Mouse (Mus musculus): ENCODE results near the gene Pih1d1.
A peak's percentile ranks its signal among the peaks of the same experiment; 100 is the strongest.

The Pih1d1 gene

DNA sequence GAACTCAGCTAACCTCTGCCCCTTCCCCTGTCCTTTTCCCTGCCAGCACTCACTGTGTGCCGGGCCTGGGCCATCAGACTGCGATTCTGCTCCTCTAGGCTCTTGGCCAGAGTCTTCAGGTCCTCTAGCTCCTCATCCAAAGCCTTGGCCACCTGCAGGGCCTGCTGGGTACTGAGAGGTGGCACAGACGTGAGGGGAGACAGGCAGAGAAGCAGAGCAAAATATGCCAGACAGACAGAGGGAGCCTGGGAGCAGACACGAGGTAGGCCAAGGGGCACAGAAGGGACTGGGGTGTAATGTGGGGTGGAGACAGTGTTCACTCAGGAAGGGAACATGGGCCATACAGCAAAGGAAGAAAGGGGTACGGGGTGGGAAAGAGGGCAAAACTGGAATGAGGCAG, 39.3 kb downstream of the Pih1d1 start:
- no peak for DNase-seq (ENCODE audit: low read depth, low spot score)

DNA sequence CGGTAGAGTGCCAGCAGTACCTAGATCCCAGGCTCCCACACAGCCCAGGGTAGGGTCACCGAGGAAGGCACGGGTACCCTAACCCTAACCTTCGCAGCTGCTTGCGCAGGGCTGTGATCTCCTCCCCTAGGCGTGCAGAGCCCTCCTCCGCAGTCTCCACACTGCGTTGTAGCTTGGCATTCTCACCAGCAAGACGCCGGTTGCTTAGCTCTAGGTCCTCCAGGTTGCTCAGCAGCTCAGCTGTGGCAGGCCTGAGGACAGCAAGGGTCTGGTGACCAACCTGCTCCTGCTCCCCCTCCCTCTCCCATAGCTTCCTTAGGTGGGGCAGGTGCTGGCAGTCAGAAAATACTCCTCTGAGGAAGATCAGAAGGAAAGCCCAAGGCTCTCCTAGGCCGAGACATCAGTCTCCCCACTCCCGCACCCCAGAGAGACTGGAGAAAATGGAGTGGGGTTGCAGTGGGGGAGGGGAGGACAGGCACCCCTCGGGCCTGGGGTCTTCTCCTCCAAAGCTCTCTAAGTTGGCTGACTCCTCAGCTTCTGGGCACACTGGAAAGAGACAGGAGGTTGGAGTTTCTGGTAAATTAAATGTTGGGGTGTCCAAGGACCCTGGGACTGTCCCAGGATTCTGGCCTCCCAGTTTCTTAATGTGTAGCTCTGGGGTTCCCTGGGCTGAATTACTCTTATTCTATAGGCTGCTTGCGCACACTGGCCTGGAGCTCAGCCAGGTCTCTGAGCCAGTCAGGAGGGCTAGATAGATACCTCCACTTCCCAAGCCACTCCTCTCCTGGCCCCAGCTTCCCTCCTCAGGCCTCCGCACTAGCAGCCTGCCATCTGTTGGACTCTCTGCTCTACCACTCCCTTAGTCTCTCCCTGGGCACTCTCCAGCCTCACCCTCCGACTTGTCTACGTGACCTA, 40.0 kb downstream of the Pih1d1 start:
- DNase-seq (ENCODE audit: low read depth, low spot score), result no peak

DNA sequence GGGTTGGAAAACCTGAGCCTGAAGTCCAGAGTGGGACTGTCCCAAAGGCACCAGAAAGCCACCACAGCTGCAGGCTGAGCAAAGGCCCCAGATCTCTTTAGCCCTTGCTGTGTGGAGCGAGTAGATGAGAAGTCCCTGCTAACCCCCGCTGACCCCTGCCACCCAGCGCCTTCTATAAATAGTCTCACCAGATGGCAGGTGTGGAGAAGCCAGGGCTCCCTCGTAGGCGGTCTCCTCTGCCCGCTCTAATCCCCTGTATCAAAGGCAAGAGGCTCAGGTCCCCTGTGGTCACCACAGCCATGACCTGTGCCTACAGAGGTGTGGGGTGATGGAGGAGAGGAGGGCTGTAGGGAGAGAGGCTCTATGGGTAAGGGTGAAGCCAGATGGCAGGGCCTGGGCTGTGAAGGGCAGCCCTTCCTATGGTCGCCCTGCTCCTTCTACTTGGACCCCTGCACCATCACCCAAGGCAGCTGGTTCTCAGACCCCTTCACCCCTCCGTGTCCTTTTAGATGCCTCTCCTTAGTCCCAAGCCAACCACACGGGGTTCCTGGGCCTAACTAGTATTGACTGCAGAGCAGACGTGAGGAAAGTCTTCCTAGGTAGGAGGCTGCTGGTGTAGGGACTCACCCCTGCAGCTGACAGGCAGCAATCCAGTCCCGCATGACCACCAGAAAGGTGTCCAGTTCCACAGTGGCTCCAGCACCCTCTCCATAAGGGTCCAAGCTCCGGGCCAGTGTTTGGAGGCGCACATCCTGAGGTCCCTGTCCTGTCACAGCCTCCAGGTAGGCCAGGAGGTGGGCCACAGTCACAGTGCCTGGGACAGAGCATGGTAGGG, 41.5 kb downstream of the Pih1d1 start:
- DNase-seq (ENCODE audit: low read depth, low spot score), result no peak

DNA sequence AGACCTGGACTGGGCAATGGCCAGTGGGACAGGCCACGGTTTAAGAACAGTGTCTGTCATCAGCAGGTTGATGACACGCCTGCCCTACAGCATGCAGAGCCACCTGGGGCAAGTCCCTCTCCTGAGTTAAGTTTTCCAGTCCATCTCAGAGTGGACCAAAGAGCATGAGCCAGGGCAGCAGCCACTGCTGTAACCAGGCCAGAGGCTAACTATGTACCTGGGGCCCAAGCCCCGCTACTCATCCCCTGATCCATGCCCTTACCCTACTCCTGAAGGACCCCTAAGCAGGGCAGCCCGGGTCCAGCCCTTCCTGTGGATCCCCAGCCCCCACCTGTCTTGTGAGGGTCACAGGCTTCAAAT, 42.1 kb downstream of the Pih1d1 start:
- DNase-seq (ENCODE audit: low read depth, low spot score), result no peak

DNA sequence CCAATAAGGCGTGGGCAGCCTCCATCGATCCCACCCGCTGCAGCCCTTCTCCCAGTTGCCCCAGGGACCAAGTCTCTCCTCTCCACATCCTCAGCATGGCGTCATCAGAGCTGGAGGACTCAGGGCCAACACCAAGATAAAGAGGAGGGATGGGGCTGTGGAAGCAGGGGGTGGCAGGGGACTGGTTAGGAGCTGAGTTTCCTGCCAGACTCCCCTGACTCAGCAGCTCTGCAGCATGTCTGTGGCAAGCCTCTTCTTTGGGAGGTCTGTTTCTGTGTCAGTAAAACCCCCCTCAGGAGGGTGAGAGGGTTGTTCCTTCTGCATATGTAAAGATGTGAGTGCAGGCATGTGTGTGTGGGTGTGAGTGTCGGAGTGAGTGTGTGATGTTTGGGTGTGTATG, 42.9 kb downstream of the Pih1d1 start:
- no peak for DNase-seq (ENCODE audit: low read depth, low spot score)

DNA sequence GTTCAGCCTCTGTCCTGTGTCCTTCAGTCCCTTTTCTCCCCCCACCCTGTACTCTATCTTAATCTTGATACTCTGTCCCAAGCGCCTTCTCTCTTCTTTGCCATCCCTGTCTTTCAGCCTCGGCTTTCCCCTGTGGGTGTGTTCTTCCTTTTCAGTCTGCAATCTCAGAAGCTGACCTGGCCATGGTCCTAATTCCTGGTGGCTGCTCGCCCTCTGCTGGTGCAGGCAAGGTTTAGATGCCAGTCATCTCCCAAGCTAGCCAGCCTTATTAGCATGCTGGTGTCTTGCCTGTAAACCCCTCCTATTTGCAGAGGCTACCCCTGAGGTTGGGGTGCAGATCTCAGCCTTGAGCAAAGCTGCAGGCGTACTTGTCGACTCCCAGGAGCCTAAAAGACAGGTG, 44.3 kb downstream of the Pih1d1 start:
- no peak for DNase-seq (ENCODE audit: low read depth, low spot score)

DNA sequence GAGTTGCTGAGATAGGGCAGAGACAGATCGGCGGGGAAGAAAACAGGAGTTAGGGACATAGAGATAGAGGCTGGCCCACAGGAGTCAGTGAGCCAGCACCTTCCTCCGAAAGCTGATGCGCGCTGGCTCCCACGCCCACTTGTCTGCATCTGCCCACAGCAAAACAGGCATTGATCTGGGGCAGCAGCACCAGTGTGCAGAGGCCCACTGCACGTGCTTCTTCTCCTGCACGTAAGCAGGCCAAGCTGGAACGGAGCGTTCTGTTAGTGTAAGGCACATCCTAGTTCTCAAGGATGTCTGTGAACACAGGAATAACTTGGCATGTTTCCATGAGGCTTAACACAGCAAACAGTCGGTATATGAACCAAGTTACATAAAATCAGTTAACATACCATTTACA, 44.9 kb downstream of the Pih1d1 start:
- DNase-seq (ENCODE audit: low read depth, low spot score), result no peak

DNA sequence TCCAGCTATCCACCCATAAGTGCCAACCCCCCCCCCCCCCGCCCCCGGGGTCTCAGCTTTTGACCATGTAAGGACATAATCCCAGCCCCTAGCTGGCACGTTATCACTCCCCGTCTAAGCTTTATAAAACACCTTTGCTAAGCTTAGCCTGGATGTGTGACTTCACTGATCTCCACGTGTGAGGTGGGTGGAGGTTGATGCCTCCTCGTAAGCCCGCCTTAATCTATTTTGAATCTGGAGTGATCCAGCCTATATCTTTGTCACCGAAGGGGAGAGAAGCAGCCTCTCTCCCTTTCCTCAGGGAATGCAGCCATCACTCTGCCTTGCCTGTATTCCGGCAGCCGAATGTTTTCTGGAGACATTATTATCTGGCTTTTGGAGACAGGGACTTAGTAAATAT, 48.6 kb downstream of the Pih1d1 start:
- DNase-seq (ENCODE audit: low read depth, low spot score), result no peak

DNA sequence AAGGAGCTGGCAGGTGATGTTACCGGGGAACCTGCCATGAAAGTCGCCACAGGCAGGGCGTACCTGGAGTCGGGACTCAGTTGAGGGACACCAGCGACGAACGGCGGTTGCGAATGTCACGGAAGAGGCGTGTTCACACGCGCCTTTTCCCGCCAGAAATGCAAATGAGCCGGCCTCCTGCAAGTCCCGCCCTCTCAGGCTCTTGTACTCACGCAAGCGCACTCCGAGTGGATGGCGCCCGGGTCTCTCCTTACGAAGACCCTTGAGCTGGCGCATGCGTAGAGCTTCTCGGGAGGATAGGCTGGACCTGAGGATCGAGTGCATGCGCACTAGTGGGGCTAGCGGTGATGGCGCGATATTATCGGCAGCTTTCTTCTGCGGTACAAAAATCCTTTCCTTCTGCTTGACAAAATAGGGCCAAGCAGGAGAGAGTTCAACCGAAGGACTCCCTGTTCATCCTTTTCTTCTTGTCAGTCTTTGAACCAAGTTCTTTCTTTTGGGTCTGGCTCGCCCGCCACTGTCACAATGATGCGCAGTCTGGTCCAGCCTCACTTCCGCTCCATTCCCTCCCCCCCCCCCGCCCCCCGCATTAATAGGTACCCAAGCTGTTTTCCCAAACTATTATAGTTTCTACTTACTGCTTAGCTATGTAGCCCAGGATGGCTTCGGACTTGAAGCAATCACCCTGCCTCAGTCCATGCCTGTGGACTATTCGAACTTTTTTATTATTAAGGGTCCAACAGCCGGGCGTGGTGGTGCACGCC, 50.5 kb downstream of the Pih1d1 start, which contains the start of gene Ccdc155:
TSS of gene Ccdc155 (minus strand) at position 513 of the 764 bp plus-strand sequence.
- peak; percentile 54 for DNase-seq (ENCODE audit: low read depth, low spot score)

DNA sequence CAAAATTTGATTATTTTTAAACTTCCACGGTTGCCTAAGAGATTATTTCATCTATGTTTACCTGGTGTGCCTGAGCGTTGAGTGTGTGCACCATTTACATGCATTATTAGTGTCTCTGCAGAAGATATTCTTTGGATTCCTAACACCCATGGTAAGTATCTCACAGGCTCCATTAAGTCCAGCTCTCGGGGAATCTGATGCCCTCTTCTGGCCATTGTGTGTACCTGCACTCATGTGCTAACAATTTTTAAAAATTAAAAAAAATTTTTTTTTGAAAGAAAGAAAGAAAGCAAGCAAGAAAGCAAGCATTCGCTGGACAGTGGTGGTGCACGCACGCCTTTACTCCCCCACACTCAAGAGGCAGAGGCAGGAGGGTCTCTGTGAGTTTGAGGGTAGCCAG, 54.2 kb downstream of the Pih1d1 start:
- no peak for DNase-seq (ENCODE audit: low read depth, low spot score)

All from c-Kit-negative CD71-positive TER-119-positive erythroid progenitor cells, embryonic 14.5 days (primary cell).